Mouse (Mus musculus) hindbrain, embryonic 15.5 days (tissue): ENCODE results near the gene Kcnj11. TPM values are rescaled to one million over a fixed set of nuclear protein-coding genes. Genes with fewer than 3 reads are reported as not detected.
A peak's percentile ranks its signal among the peaks of the same experiment; 100 is the strongest.

Experiments used
- ATAC-seq: fragments of 200-750 bp; cut with Nextera tagmentation; 2 replicates; pipeline ENCODE4 v1.8.0; 2017; ENCODE audit warnings: low read depth, moderate number of reproducible peaks, moderate TSS enrichment; ENCODE audit not compliant: low FRiP score
- H3K27ac ChIP-seq: fragments of 300-500 bp; sonication (generic); replicated peaks from 2 replicates; pipeline ENCODE4 v1.5.1; 2015; ENCODE audit warnings: mild to moderate bottlenecking, inconsistent platforms
- H3K27me3 ChIP-seq: fragments of 300-500 bp; sonication (generic); 2 replicates; pipeline ENCODE4 v1.6.1; 2015; ENCODE audit warnings: control low read depth, inconsistent platforms
- H3K36me3 ChIP-seq: fragments of 300-500 bp; sonication (generic); 2 replicates; pipeline ENCODE4 v1.6.1; 2015; ENCODE audit warnings: control low read depth, inconsistent platforms
- H3K4me1 ChIP-seq: fragments of 300-500 bp; sonication (generic); replicated peaks from 2 replicates; pipeline ENCODE4 v1.6.1; 2015; ENCODE audit warnings: control low read depth, inconsistent platforms
- H3K4me2 ChIP-seq: fragments of 300-500 bp; sonication (generic); 2 replicates; pipeline ENCODE4 v1.6.1; 2015; ENCODE audit warnings: moderate library complexity, mild to moderate bottlenecking, inconsistent platforms
- H3K4me3 ChIP-seq: fragments of 300-500 bp; sonication (generic); 2 replicates; pipeline ENCODE4 v1.5.1; 2015; ENCODE audit warnings: mild to moderate bottlenecking, inconsistent platforms
- H3K9ac ChIP-seq: fragments of 300-500 bp; sonication (generic); 2 replicates; pipeline ENCODE4 v1.6.1; 2015; ENCODE audit warnings: inconsistent platforms
- H3K9me3 ChIP-seq: fragments of 300-500 bp; sonication (generic); 2 replicates; pipeline ENCODE4 v1.6.1; 2016; ENCODE audit warnings: control low read depth, inconsistent platforms
- WGBS: fragments of 180-500 bp; shearing (Covaris S2); methylation state at CpG from one replicate; pipeline ENCODE4 v1.1.7; 2015; 5-methylcytosine and 5-hydroxymethylcytosine counted together
- polyA plus RNA-seq: library from polyadenylated mRNA; unstranded; fragments of >200 nt; fragmentation: Nextera tagmentation; extraction: Ambion mirVana; gene quantifications from 2 replicates; pipeline ENCODE4 v1.2.1, GENCODE M21; 2015

Gene Kcnj11
- 2.5 and 3.3 TPM in 2 replicates for polyA plus RNA-seq

GRCm38 (mm10) chr7:46100563-46100962 lies at the start of gene Kcnj11:
Kcnj11 (minus strand) TSS chr7:46100764.
- H3K9me3 ChIP-seq = no peaks in the 10 kb centered on the region
- H3K27ac ChIP-seq = 0 out of 2 replicates have a peak within 1 kb of the TSS, but pooled peaks have one; percentile 36
- 1% methylated on average over 32 of the region's 34 CpGs for WGBS
- peaks cover 2% of the 10 kb centered on the region; the same call in 1 of the 2 replicates for H3K27me3 ChIP-seq
- peaks cover 54% of the 10 kb centered on the region for H3K4me1 ChIP-seq
- H3K4me3 ChIP-seq = peak within 1 kb of the TSS; percentile 69
- peak; percentile 82 for ATAC-seq
- peak within 1 kb of the TSS; percentile 81 for H3K9ac ChIP-seq
- H3K4me2 ChIP-seq = peak within 1 kb of the TSS; percentile 76
- no peaks in the 10 kb centered on the region for H3K36me3 ChIP-seq

GRCm38 (mm10) chr7:46147417-46147816 lies 46.9 kb upstream of the Kcnj11 start:
- no peak overlapping the region for H3K9ac ChIP-seq
- WGBS = 88% methylated on average over 7 of the region's 7 CpGs
- no peak for ATAC-seq
- peaks cover 10% of the 10 kb centered on the region; the same call in 1 of the 2 replicates for H3K4me1 ChIP-seq
- H3K4me3 ChIP-seq = no peak overlapping the region
- H3K27ac ChIP-seq = no peak overlapping the region
- H3K27me3 ChIP-seq = no peaks in the 10 kb centered on the region
- no peaks in the 10 kb centered on the region for H3K36me3 ChIP-seq
- H3K4me2 ChIP-seq = no peak overlapping the region
- H3K9me3 ChIP-seq = no peaks in the 10 kb centered on the region

GRCm38 (mm10) chr7:46146675-46147308 lies 46.2 kb upstream of the Kcnj11 start:
- ATAC-seq = no peak
- H3K9me3 ChIP-seq = no peaks in the 10 kb centered on the region
- peaks cover 10% of the 10 kb centered on the region; the same call in 1 of the 2 replicates for H3K4me1 ChIP-seq
- H3K4me2 ChIP-seq = no peak overlapping the region
- WGBS = 52% methylated on average over 7 of the region's 7 CpGs
- H3K9ac ChIP-seq = no peak overlapping the region
- H3K27me3 ChIP-seq = no peaks in the 10 kb centered on the region
- 0 out of 2 replicates have a peak overlapping the region, but pooled peaks have one; percentile 27 for H3K27ac ChIP-seq
- no peak overlapping the region for H3K4me3 ChIP-seq
- H3K36me3 ChIP-seq = no peaks in the 10 kb centered on the region

GRCm38 (mm10) chr7:46144061-46144460 lies 43.5 kb upstream of the Kcnj11 start:
- no peak overlapping the region for H3K9ac ChIP-seq
- no peaks in the 10 kb centered on the region for H3K27me3 ChIP-seq
- 50% methylated on average over 8 of the region's 8 CpGs for WGBS
- peaks cover 10% of the 10 kb centered on the region; the same call in 1 of the 2 replicates for H3K4me1 ChIP-seq
- H3K9me3 ChIP-seq = no peaks in the 10 kb centered on the region
- no peak overlapping the region for H3K4me3 ChIP-seq
- no peaks in the 10 kb centered on the region for H3K36me3 ChIP-seq
- H3K4me2 ChIP-seq = no peak overlapping the region
- H3K27ac ChIP-seq = no peak overlapping the region; the same call in 1 of the 2 replicates
- ATAC-seq = peak; percentile 52; the same call in 1 of the 2 replicates

- H3K4me2 ChIP-seq = no peak overlapping the region
- no peaks in the 10 kb centered on the region for H3K9me3 ChIP-seq
- H3K36me3 ChIP-seq = no peaks in the 10 kb centered on the region
- no peak overlapping the region for H3K27ac ChIP-seq
- H3K27me3 ChIP-seq = 0 out of 2 replicates have a peak, but pooled peaks cover 2% of the 10 kb centered on the region
- ATAC-seq = peak; percentile 63
- no peak overlapping the region for H3K4me3 ChIP-seq
- H3K4me1 ChIP-seq = peaks cover 7% of the 10 kb centered on the region; the same call in 1 of the 2 replicates
- WGBS = 37% methylated on average over 7 of the region's 7 CpGs
- no peak overlapping the region for H3K9ac ChIP-seq
Observed at GRCm38 (mm10) chr7:46138329-46138930, 37.9 kb upstream of the Kcnj11 start.

- 0 out of 2 replicates have a peak, but pooled peaks cover 2% of the 10 kb centered on the region for H3K27me3 ChIP-seq
- 37% methylated on average over 7 of the region's 7 CpGs for WGBS
- H3K36me3 ChIP-seq = no peaks in the 10 kb centered on the region
- H3K4me1 ChIP-seq = peaks cover 28% of the 10 kb centered on the region
- no peak for ATAC-seq
- no peaks in the 10 kb centered on the region for H3K9me3 ChIP-seq
- H3K4me2 ChIP-seq = no peak overlapping the region
- H3K9ac ChIP-seq = no peak overlapping the region
- no peak overlapping the region for H3K4me3 ChIP-seq
- no peak overlapping the region for H3K27ac ChIP-seq
Observed at GRCm38 (mm10) chr7:46133858-46134257, 33.3 kb upstream of the Kcnj11 start.

- no peak overlapping the region for H3K4me3 ChIP-seq
- ATAC-seq = no peak
- H3K36me3 ChIP-seq = no peaks in the 10 kb centered on the region
- H3K4me2 ChIP-seq = no peak overlapping the region
- 89% methylated on average over 12 of the region's 12 CpGs for WGBS
- H3K27me3 ChIP-seq = 0 out of 2 replicates have a peak, but pooled peaks cover 2% of the 10 kb centered on the region
- no peak overlapping the region for H3K27ac ChIP-seq
- H3K9me3 ChIP-seq = no peaks in the 10 kb centered on the region
- H3K4me1 ChIP-seq = peaks cover 38% of the 10 kb centered on the region
- no peak overlapping the region for H3K9ac ChIP-seq
Observed at GRCm38 (mm10) chr7:46132229-46132628, 31.7 kb upstream of the Kcnj11 start.

- Histone ChIP-seq H3K9ac (no peak overlapping the region), H3K4me2 (no peak overlapping the region), H3K9me3 (no peaks in the 10 kb centered on the region), H3K36me3 (no peaks in the 10 kb centered on the region), H3K4me3 (no peak overlapping the region), H3K27me3 (0 out of 2 replicates have a peak, but pooled peaks cover 2% of the 10 kb centered on the region), H3K27ac (no peak overlapping the region), H3K4me1 (peaks cover 38% of the 10 kb centered on the region)
- 61% methylated on average over 8 of the region's 8 CpGs for WGBS
- no peak for ATAC-seq
Observed at GRCm38 (mm10) chr7:46131806-46132205, 31.2 kb upstream of the Kcnj11 start.

GRCm38 (mm10) chr7:46131266-46131665 lies 30.7 kb upstream of the Kcnj11 start:
- Histone ChIP-seq H3K4me2 (no peak overlapping the region), H3K27me3 (0 out of 2 replicates have a peak, but pooled peaks cover 2% of the 10 kb centered on the region), H3K36me3 (no peaks in the 10 kb centered on the region), H3K4me1 (peaks cover 38% of the 10 kb centered on the region), H3K27ac (no peak overlapping the region), H3K9me3 (no peaks in the 10 kb centered on the region), H3K4me3 (no peak overlapping the region), H3K9ac (no peak overlapping the region)
- 21% methylated on average over 3 of the region's 3 CpGs for WGBS
- no peak for ATAC-seq

GRCm38 (mm10) chr7:46130723-46131122 lies 30.2 kb upstream of the Kcnj11 start:
- no peak overlapping the region for H3K4me3 ChIP-seq
- no peak for ATAC-seq
- no peak overlapping the region for H3K9ac ChIP-seq
- H3K27ac ChIP-seq = no peak overlapping the region
- H3K4me2 ChIP-seq = no peak overlapping the region
- H3K27me3 ChIP-seq = 0 out of 2 replicates have a peak, but pooled peaks cover 2% of the 10 kb centered on the region
- 79% methylated on average over 7 of the region's 7 CpGs for WGBS
- peaks cover 38% of the 10 kb centered on the region for H3K4me1 ChIP-seq
- H3K36me3 ChIP-seq = no peaks in the 10 kb centered on the region
- no peaks in the 10 kb centered on the region for H3K9me3 ChIP-seq

GRCm38 (mm10) chr7:46129463-46130179 lies 29.1 kb upstream of the Kcnj11 start:
- WGBS = 33% methylated on average over 7 of the region's 7 CpGs
- H3K9me3 ChIP-seq = no peaks in the 10 kb centered on the region
- peak; percentile 21; the same call in 1 of the 2 replicates for ATAC-seq

More at GRCm38 (mm10) chr7:46129463-46130179, 29.1 kb upstream of the Kcnj11 start:
- H3K4me1 ChIP-seq = peaks cover 43% of the 10 kb centered on the region
- H3K4me3 ChIP-seq = no peak overlapping the region
- H3K4me2 ChIP-seq = no peak overlapping the region
- no peaks in the 10 kb centered on the region for H3K36me3 ChIP-seq
- 0 out of 2 replicates have a peak, but pooled peaks cover 2% of the 10 kb centered on the region for H3K27me3 ChIP-seq
- no peak overlapping the region for H3K27ac ChIP-seq
- H3K9ac ChIP-seq = no peak overlapping the region
